Mouse (Mus musculus) testis, adult 2 months (tissue): ENCODE results near the gene Scp2d1.

Experiments
- CTCF ChIP-seq: fragments of 200-500 bp; IDR thresholded peaks from 2 replicates; pipeline ENCODE4 v1.5.1; 2012; ENCODE audit warnings: low read depth, mild to moderate bottlenecking, inconsistent platforms, low read length, moderate library complexity; ENCODE audit not compliant: control insufficient read depth, insufficient read depth, insufficient replicate concordance
- POLR2A ChIP-seq: fragments of 200-500 bp; IDR thresholded peaks from 2 replicates; pipeline ENCODE4 v1.6.1; 2012; ENCODE audit warnings: low read depth, mild to moderate bottlenecking, inconsistent platforms, low read length, moderate library complexity; ENCODE audit not compliant: control insufficient read depth

DNA sequence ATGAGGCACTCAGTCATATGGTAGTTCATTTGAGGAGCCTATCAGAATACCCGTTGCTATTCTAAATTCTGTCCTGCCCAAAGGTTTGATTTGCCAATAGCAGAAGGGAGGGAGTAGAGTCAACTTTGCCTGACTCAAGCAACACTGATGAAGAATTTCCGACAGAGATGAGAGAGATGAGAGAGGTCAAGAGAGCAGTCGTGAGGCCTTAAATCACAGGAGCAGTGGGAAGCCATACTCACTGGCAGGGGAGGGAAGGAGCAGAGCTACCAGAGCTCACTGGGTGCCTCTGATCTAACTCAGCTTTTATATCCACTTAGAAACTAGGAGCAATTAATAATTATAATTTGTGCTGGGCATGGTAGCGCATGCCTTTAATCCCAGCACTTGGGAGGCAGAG lies 41.0 kb upstream of the Scp2d1 start:
- TF ChIP-seq CTCF (no peak), POLR2A (no peak)
